Mouse (Mus musculus): ENCODE measurements around the gene Slamf9.

Gene Slamf9

DNA sequence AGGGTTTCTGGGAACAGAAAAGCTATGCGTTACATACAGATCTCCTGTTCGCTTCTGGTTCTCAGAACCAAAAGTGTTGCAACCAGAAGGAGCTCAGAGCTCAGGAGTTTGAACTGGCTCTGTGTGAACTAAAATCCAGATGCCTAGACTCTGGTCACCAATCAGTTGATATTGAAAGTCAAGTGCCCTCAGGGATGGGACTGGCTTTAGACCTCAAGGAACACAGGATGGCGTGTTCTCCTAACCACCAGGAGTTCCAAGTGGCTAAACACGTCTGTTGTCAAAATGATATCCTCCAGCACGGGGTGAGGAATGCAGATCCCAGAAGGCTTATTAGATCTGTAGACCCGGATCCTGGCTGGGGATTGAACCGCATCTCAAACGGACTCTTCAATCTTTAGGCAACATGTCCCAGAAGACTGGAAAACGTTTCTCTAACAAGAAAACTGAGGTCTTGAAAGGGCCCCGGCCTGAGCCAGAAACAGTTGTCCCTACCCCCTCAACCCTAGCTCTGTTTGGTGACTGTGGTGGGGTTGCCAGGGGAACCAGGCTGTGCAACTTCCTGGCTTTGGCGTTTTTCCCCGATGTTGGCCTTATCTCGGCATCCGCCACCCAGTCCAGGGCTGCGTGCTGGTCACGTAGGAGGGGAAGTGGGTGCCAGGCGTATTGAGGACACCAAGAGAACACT, 38.5 kb downstream of the Slamf9 start:
- DNase-seq (ENCODE audit: low spot score) = no peak

DNA sequence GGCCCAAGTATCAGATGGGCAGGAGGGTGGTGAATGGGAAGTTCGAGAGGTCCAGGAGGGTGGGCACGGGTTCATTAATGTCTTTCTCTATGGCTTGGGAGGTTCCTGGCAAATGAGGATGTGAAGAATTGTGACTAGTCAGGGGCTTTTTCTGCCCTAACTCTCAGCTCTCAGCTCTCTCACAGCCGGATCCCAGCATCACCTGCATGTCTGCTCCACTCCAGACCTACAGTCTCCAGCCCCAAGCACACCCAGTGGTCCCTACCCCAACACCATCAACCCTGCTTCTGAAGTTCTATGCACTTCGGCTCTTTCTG, 39.0 kb downstream of the Slamf9 start:
- no peak for DNase-seq (ENCODE audit: low spot score)

DNA sequence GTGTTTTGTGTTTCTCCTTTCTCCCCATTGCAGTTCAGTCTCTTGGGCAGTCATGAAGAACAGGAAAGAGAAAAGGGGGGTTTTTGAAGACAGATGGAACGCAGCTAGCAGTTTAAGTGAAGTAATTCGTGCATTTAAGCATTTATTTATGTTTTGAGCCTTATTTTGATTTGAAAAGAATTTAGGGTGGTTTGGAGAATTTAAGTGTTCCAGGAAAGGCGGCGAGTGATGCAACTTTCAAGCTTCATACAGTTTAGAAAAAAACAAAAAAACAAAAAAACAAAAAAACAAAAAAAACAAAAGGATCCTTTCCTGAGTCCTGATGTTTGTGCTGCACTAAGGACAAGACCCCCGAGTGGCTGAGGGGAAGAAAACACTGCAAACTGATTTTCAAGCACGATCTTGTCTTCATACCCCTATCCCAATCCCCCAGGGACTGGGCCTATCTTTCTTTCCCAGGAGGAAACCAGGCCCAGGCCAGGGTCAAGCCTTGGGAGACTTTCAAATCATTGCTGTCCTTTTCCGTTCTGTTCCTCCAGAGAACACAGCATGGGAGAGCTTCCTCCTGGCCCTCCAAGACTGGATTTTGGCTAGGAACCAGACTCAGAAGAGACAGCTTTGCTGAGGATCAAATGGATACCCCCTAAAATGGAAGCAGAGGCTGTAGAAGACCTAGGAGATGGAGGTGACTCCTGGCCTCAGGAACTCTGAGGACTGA, 39.6 kb downstream of the Slamf9 start:
- DNase-seq (ENCODE audit: low spot score) = no peak

DNA sequence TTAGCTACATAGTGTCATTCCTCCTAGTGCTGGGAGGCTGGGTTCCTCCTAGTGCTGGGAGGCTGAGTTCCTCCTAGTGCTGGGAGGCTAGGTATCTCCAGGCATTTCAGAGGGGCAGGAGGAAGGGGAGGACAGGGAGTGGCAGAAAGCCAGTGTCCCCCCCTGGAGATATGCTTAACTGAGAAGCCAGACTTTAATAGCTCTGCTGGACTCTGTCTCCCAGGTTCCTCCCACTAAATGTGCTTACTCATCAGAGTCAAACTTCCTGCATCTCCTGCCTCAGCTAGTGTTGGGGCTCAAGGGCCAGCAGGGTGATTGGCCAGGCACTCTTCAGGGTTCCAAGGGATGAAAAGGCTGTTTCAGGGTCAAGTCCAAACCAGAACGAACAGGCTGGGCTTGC, 40.2 kb downstream of the Slamf9 start:
- DNase-seq (ENCODE audit: low spot score) = no peak

DNA sequence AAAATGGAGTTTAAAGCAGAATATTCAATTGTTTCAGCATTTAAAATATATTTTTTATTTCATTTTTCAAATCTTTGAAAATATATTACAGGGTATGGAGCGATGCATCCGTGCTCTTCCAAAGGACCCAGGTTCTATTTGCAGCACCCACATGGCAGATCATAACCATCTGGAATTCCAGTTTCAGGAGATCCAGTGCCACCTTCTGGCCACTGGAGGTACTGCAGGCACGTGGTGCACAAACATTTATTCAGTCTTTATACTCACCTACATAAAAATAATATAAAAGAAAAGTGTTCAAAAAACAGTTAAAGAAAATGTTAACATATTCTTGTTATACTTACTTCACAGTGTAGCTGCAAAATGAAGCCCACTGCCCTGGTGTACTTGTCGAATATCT, 42.9 kb downstream of the Slamf9 start:
- no peak for DNase-seq (ENCODE audit: low spot score)

DNA sequence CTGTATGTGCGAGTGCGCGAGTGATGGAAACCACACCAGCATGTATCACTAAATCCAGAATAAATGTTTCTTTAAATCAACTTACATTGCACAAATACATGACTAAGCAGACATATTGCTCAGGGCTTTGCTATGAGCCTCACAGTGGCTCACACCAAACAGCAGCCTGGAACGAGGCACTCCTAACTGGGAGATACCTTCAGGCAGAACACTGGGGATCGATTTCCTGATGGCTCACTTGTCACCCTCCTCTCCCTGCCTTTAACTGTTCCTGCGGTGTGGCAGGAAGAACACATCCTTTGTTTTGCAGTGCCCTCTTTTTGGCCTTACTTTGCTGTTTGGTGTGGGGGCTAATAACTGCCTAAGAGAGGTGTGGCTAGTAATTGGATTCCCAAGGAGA, 44.5 kb downstream of the Slamf9 start:
- no peak for DNase-seq (ENCODE audit: low spot score)

DNA sequence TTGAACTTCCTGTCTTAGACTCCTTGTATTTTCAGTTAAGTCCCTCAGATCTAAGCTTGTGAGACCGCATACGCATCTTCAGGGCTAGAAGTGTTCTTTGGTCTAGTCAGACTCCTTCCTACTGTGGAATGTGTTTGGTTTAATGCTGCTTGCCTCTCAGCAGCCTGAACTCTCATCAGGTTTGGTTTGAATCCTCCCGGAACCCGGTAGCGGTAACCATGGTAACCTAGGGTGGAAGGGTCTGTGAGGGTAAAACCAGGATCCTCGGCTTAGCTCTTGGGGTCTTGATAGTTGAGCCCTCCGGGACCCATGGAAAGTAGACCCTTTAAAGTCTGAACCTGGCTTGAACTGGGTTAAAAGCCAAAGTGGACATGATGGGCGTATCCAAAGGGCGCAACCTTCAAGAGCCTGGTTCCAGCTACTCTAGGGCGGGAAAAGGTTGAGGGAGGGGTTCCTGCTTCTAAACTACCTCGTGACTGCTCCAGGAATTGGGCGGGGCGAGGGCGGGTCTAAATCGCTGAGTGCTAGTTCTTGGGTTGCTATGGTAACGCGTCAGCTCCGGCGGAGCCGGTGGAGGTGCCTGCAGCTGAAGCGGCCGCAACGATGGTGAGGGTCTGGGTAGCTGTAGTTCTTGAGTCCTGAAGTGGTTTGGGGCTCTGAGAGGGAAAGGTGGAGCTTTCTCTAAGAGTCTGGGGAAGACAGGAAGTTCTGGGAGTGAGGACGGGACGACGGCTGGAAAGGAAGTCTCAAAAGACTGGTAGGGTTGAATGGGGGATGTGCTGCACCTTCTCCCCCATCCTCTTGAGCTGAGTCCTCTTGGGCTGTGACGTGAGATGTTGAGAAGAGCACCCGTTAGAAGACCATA, 45.6 kb downstream of the Slamf9 start, which contains the start of gene Cfap45:
TSS of gene Cfap45 (plus strand) at position 226 of the 865 bp plus-strand sequence.
- no peak for DNase-seq (ENCODE audit: low spot score)

DNA sequence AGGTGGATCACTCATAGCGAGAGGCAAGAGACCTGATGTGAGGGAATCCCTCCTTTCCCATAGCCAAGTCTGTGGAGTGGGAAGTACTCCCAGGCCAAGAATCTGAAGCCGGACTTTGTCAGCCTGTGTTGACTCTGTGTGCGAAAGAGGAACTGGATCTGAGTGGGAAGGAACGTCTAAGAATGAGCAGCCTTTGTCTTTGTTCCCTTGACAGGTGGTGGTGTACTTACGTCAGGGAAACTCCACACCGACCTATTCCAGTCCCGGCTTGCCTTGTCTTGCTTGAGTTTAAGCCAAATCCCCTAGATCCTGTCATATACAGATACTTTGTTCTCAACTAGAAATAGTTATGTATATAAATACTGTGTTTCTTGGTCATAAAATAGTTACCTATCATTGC, 47.4 kb downstream of the Slamf9 start:
- no peak for DNase-seq (ENCODE audit: low spot score)

DNA sequence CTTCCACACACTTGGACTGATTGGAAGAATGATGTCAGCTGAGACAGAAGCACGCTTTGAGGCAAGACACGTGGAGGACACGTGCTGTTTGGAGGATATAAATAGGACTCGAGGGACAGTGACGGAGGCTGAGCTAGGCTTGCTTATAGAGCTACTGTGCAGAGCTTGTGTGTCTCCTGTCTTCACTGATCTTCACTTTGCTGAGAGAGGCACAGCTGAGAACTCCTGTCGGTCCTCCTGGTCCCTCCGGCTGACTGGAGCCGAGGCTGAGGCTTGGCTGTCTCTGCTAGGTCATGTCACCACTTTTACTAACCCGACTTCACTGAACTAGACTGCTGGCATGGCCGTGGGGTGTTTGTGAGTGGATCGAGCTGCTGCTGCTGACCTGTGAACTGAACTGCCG, 48.5 kb downstream of the Slamf9 start:
- DNase-seq (ENCODE audit: low spot score) = no peak

DNA sequence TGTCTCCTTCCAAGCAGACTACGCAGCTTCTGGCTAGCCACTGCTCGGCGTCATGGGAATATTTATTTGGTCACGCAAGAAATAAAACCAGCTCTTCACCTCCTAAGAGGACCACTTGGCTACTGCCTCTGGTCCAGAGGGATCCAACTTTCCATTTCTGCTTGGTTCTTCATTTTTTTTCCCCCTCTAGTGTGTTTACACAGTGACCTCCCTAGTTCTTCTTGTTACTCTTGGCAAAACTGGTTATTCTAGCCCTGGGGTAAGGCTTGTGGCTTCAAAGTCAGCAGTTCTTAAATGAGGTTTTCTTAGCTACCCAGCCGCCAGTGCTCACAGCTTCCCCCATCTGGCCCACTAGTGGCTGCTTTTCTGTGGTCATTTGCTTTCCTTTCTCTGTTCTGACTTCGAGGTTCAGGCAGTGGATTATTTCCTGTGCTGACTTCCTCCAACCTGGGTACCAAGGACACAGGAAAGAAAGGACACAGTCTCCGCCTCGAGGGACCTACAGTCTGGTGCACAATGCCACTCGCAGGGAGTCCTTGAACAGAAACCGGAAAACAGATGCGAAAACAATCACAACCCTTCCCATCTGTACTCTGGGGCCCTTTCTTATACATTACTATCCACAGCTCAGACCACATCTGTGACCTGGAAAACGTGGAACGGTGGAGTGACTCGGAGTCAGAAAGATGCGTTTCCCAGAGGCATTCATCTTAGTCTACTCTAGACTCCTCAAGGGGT, 50.0 kb downstream of the Slamf9 start:
- DNase-seq (ENCODE audit: low spot score) = peak; percentile 8

DNA sequence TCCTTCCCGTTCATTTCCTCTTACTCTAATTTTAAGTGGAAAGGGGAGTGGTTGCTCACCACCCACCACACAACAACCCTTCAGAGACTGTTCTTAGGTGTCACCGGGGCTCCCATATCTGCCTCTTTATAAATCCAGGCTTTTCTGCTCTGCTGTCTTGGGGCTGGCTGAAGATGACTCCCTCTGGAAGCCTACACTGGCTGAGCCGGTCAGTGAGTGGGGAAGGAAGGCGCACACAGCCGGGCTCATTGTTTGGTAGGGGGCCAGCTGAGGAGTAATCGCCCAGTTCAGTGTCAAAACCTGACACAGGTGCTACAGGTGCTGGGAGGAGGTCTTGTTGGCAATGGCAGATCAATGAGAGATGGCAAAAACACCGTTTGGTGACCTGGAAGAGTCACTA, 50.8 kb downstream of the Slamf9 start:
- no peak for DNase-seq (ENCODE audit: low spot score)

DNA sequence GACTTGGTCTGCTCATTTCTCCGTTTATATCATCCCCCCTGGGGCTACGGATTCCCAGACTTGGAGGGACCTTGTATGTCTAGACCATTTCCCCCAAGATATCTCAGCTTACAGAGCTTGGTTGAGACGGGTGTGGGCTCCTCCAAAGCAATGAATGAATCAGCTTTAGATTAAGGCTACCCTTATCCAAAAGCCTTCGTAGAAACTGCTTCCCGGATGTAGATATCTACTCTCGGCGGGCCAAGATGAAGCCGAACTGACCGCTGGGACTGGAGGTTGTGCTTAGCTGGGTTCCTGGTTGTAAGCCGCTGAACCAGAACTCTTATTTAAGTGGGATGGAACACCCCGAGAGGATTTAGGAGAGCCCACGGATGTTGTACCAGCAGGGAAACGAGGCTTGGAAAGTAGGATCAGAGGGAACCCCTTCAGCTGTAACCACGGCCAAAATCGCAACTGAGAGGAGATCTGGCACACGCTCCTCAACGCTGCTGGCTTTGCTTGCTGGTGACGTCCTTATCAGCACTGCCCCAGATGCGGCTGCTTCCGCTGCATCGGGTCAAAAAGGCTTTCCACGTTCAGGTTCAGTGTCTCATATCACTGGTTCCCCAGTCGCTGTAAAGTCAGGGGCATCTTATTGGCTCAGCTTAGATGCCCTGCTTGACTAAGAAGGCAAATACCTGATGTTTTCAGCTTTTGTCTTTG, 51.4 kb downstream of the Slamf9 start:
- no peak for DNase-seq (ENCODE audit: low spot score)

DNA sequence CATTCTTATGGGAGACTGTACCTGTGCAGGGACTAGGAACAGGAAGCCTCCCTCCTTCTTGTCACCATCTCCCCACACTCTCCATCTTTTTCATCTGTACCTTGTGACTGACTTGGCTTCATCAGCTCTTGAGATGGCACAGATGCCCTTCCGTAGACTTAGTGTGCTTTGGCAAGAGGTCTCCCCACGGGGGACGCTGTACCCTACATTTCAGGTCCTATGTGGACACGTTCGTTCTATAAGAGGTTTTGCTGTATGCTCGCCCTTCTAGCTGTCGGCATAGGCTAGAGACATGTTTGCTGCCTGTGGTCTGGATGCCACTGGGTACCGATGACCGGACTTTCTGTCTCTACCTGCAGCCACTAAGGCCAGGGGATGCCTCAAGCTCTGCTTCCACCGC, 52.3 kb downstream of the Slamf9 start:
- no peak for DNase-seq (ENCODE audit: low spot score)
